Mouse (Mus musculus) heart, postnatal 0 days (tissue): ENCODE data around the gene Arglu1.

ENCODE experiments used
- CTCF ChIP-seq: IDR thresholded peaks from 2 replicates; pipeline ENCODE4 v1.5.1; 2016; ENCODE audit warnings: antibody characterized with exemption, control low read depth, low read depth
- EP300 ChIP-seq: IDR thresholded peaks from 2 replicates; pipeline ENCODE4 v1.6.1; 2016; ENCODE audit warnings: antibody characterized with exemption, low read depth

DNA sequence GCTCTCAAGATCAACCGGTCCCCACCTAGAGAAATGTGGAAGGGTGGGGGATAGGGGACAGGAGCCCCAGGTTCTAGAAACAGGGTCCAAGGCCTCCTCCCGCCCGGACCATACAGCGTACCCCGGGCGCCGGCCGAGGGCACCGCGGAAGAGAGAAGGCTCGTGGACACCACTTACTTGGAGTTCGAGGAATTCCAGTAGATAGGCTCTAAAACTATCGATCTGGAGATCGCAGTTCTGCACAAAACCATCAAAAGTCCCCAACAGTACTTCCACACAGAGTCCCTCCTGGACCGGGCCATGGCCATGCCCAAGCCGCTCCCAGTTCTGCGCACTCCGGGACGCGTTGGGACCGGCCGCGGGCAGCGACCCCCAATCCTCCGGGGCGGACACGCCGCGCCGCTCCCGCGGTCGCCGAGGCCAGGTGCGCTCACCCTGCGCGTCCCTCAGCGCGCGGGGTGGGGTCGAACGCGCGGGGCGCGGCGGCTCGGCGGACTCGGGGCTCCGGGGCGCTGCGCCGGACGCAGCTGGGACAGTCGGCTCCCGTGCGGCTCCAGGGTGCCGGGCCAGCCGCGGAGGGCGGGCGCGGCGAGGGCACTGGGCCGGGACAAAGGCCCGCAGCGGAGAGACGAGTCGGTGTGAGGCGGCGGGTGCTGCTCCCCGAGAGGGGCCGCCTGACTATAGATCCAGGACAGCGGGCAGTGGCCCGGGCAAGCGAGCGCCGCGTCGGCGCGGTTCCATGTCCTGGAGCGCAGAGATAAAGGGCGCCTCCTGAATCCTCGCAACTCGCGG lies 29.8 kb downstream of the Arglu1 start:
- TF ChIP-seq CTCF (no peak), EP300 (no peak)
